ENCODE assay signal across 16 mouse cellular contexts in the genomic region with DNA sequence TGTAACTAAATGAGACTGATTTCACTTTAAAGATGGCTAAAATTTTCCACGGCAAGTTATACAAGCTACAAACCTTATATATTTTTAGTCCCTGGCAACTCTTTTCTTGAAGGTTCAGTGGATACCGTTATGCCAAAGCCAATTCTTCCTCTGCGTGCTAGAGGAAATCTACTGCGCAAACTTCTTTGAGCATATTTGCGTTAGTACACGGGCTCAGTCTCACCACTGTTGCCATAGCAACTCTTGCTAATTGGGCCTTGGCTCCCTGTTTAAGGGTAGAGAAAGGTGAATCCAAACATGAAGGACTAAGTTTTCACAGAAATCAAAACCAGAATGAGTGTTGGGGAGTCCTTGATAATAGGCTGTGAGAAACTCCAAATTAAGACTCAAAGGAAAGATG.
DNase-seq lines count a peak whose midpoint lies in the region; ATAC-seq and TF ChIP-seq lines count a peak whose summit lies in the region.
"Had no signal": no experiment of that assay in that cellular context is flagged by ENCODE, and none has a peak within 500 bp of the region (broad histone marks: within the 10 kb centered on the region; RNA-seq: fewer than 3 reads in every experiment).

No protein-coding gene starts in this region.

- H3K4me1 ChIP-seq in lung, embryonic 14.5 days (ENCODE audit: insufficient read depth) = no peaks in the 10 kb centered on the region; the same call in 1 of the 2 replicates
- H3K4me1 ChIP-seq in forebrain, postnatal 0 days (ENCODE audit: insufficient read depth) = peaks cover 7% of the 10 kb centered on the region; the same call in 1 of the 2 replicates
- H3K4me1 ChIP-seq: lung, embryonic 15.5 days had no signal

- H3K9ac ChIP-seq in lung, embryonic 14.5 days = no peak overlapping the region
- no peak overlapping the region for H3K9ac ChIP-seq in forebrain, postnatal 0 days
- H3K9ac ChIP-seq: lung, embryonic 15.5 days had no signal

- TF ChIP-seq CTCF in lung, embryonic 14.5 days (IDR thresholded peaks at IDR 0.05; ENCODE audit: low read depth) = no peak
- no peak for TF ChIP-seq CTCF in forebrain, postnatal 0 days (IDR thresholded peaks at IDR 0.05; ENCODE audit: low read depth)

- no peak overlapping the region for H3K27ac ChIP-seq in lung, embryonic 14.5 days (ENCODE audit: low read depth)
- H3K27ac ChIP-seq in forebrain, postnatal 0 days (ENCODE audit: low read depth, low read length) = no peak overlapping the region
- H3K27ac ChIP-seq: lung, embryonic 15.5 days had no signal

- ATAC-seq in lung, embryonic 14.5 days (ENCODE audit: insufficient read depth) = no peak
- ATAC-seq in forebrain, postnatal 0 days = peak; percentile 79; the same call in 1 of the 2 replicates
- ATAC-seq: intestine, postnatal 0 days had no signal

- H3K36me3 ChIP-seq in lung, embryonic 14.5 days (ENCODE audit: insufficient read depth) = no peaks in the 10 kb centered on the region
- H3K36me3 ChIP-seq in forebrain, postnatal 0 days (ENCODE audit: insufficient read depth) = no peaks in the 10 kb centered on the region
- H3K36me3 ChIP-seq: G1E; lung, embryonic 15.5 days had no signal

- 71% methylated on average over 6 of the region's 6 CpGs for WGBS in lung, embryonic 14.5 days
- WGBS in forebrain, postnatal 0 days = 26% methylated on average over 6 of the region's 6 CpGs

- peak; percentile 42 to 77 for DNase-seq in frontal cortex, adult 2 months (ENCODE audit: extremely low spot score in 1 of 2, low spot score in 1 of 2)
- no peak for DNase-seq in frontal cortex, postnatal 25 days (ENCODE audit: low spot score in 2 of 2)
- DNase-seq in lung, embryonic 14.5 days = peak; percentile 14
- no peak for DNase-seq in lung, postnatal 25 days (ENCODE audit: low spot score)
- DNase-seq in brain, adult 2 months (ENCODE audit: low read depth, low spot score) = peak; percentile 88
- DNase-seq in forebrain, postnatal 0 days = peak; percentile 80
- no peak for DNase-seq in kidney, postnatal 36 days
- DNase-seq in urinary bladder, postnatal 10 days (ENCODE audit: low spot score) = no peak
- DNase-seq: adrenal gland, postnatal 36 days; cerebellum, adult 11-12 months; heart, postnatal 14 days; kidney, postnatal 14 days; thymus, adult 2 months had no signal

- H3K27me3 ChIP-seq in lung, embryonic 14.5 days (ENCODE audit: insufficient read depth, low read length) = no peaks in the 10 kb centered on the region
- H3K27me3 ChIP-seq in forebrain, postnatal 0 days (ENCODE audit: insufficient read depth, low read length) = no peaks in the 10 kb centered on the region
- H3K27me3 ChIP-seq: lung, embryonic 15.5 days had no signal

- H3K4me3 ChIP-seq in lung, embryonic 14.5 days (ENCODE audit: low read depth, low read length) = no peak overlapping the region
- H3K4me3 ChIP-seq in forebrain, postnatal 0 days (ENCODE audit: low read depth, low read length) = no peak overlapping the region
- H3K4me3 ChIP-seq: lung, embryonic 15.5 days had no signal

- H3K9me3 ChIP-seq in lung, embryonic 14.5 days (ENCODE audit: low read depth, low read length) = no peaks in the 10 kb centered on the region
- H3K9me3 ChIP-seq in forebrain, postnatal 0 days (ENCODE audit: low read length) = no peaks in the 10 kb centered on the region
- H3K9me3 ChIP-seq: G1E; lung, embryonic 15.5 days had no signal

- H3K4me2 ChIP-seq in lung, embryonic 14.5 days = no peak overlapping the region
- H3K4me2 ChIP-seq in forebrain, postnatal 0 days (ENCODE audit: low read depth) = no peak overlapping the region
- H3K4me2 ChIP-seq: lung, embryonic 15.5 days had no signal

Comparison
In these comparisons a context has a peak if more than half of its experiments do, and no peak if none do; other contexts are left out.
1. DNase-seq: peak in frontal cortex, adult 2 months (2 of 2), lung, embryonic 14.5 days (single experiment), brain, adult 2 months (single experiment) and forebrain, postnatal 0 days (single experiment); none in frontal cortex, postnatal 25 days (0 of 2), lung, postnatal 25 days (single experiment), kidney, postnatal 36 days (0 of 2) and urinary bladder, postnatal 10 days (single experiment).